Mouse (Mus musculus) kidney, postnatal 4 days (tissue): ENCODE results near the gene Gm10719.
"Not testable (repeated sequence)": the region's sequence is repeated elsewhere in the genome, so short reads cannot be mapped to it uniquely, and the experiment has no call there.

Source experiments
- DNase-seq, 2 experiments: peaks; one replicate each; pipeline ENCODE4 v3.0.0; 2021; ENCODE audit warnings: mixed read lengths in 2 of 2

Gm10719 gene

DNA sequence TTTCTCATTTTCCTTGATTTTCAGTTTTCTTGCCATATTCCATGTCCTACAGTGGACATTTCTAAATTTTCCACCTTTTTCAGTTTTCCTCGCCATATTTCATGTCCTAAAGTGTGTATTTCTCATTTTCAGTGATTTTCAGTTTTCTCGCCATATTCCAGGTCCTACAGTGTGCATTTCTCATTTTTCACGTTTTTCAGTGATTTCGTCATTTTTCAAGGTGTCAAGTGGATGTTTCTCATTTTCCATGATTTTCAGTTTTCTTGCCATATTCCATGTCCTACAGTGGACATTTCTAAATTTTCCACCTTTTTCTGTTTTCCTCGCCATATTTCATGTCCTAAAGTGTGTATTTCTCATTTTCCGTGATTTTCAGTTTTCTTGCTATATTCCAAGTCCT is 8.4 kb downstream of the Gm10719 start:
- peak; percentile 52 to 58 for DNase-seq

DNA sequence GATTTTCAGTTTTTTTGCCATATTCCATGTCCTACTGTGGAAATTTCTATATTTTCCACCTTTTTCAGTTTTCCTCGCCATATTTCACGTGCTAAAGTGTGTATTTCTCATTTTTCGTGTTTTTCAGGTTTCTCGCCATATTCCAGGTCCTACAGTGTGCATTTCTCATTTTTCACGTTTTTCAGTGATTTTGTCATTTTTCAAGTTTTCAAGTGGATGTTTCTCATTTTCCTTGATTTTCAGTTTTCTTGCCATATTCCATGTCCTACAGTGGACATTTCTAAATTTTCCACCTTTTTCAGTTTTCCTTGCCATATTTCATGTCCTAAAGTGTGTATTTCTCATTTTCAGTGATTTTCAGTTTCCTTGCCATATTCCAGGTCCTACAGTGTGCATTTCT is 8.9 kb downstream of the Gm10719 start:
- DNase-seq: peak in 1 of 2 experiments; percentile 6

DNA sequence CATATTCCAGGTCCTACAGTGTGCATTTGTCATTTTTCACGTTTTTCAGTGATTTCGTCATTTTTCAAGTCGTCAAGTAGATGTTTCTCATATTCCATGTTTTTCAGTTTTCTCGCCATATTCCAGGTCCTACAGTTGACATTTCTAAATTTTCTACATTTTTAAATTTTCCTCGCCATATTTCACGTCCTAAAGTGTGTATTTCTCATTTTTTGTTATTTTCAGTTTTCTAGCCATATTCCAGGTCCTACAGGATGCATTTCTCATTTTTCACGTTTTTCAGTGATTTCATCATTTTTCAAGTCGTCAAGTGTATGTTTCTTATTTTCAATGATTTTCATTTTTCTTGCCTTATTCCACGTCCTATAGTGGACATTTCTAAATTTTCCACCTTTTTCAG is 9.5 kb downstream of the Gm10719 start:
- peak in 1 of 2 experiments; percentile 18 for DNase-seq

DNA sequence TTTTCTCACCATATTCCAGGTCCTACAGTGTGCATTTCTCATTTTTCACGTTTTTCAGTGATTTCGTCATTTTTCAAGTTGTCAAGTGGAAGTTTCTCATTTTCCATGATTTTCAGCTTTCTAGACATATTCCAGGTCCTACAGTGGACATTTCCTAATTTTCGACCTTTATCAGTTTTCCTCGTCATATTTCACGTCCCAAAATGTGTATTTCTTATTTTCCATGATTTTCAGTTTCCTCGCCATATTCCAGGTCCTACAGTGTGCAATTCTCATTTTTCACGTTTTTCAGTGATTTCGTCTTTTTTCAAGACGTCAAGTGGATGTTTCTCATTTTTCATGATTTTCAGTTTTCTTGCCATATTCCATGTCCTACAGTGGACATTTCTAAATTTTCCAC is 10.0 kb downstream of the Gm10719 start:
- not testable (repeated sequence) for DNase-seq

DNA sequence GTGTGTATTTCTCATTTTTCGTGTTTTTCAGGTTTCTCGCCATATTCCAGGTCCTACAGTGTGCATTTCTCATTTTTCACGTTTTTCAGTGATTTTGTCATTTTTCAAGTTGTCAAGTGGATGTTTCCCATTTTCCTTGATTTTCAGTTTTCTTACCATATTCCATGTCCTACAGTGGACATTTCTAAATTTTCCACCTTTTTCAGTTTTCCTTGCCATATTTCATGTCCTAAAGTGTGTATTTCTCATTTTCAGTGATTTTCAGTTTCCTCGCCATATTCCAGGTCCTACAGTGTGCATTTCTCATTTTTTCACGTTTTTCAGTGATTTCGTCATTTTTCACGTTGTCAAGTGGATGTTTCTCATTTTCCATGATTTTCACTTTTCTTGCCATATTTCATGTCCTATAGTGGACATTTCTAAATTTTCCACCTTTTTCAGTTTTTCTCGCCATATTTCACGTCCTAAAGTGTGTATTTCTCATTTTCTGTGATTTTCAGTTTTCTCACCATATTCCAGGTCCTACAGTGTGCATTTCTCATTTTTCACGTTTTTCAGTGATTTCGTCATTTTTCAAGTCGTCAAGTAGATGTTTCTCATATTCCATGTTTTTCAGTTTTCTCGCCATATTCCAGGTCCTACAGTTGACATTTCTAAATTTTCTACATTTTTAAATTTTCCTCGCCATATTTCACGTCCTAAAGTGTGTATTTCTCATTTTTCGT is 12.2 kb downstream of the Gm10719 start:
- peak; percentile 1 to 38 for DNase-seq

DNA sequence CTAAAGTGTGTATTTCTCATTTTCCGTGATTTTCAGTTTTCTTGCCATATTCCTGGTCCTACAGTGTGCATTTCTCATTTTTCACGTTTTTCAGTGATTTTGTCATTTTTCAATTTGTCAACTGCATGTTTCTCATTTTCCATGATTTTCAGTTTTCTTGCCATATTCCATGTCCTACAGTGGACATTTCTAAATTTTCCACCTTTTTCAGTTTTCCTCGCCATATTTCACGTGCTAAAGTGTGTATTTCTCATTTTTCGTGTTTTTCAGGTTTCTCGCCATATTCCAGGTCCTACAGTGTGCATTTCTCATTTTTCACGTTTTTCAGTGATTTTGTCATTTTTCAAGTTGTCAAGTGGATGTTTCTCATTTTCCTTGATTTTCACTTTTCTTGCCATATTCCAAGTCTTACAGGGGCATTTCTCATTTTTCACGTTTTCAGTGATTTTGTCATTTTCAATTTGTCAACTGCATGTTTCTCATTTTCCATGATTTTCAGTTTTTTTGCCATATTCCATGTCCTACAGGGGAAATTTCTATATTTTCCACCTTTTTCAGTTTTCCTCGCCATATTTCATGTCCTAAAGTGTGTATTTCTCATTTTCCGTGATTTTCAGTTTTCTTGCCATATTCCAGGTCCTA is 13.6 kb downstream of the Gm10719 start:
- peak in 1 of 2 experiments; percentile 4 for DNase-seq

DNA sequence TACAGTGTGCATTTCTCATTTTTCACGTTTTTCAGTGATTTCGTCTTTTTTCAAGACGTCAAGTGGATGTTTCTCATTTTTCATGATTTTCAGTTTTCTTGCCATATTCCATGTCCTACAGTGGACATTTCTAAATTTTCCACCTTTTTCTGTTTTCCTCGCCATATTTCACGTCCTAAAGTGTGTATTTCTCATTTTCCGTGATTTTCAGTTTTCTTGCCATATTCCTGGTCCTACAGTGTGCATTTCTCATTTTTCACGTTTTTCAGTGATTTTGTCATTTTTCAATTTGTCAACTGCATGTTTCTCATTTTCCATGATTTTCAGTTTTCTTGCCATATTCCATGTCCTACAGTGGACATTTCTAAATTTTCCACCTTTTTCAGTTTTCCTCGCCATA is 17.1 kb downstream of the Gm10719 start, which contains the start of gene Gm17535:
Gene Gm17535, plus strand, starts transcription at position 301 of the 400 bp plus-strand sequence.
- DNase-seq: not testable (repeated sequence)

DNA sequence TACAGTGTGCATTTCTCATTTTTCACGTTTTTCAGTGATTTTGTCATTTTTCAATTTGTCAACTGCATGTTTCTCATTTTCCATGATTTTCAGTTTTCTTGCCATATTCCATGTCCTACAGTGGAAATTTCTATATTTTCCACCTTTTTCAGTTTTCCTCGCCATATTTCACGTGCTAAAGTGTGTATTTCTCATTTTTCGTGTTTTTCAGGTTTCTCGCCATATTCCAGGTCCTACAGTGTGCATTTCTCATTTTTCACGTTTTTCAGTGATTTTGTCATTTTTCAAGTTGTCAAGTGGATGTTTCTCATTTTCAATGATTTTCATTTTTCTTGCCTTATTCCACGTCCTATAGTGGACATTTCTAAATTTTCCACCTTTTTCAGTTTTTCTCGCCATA is 19.4 kb downstream of the Gm10719 start, which contains the start of gene Gm10715:
Gene Gm10715, plus strand, starts transcription at position 301 of the 400 bp plus-strand sequence.
- DNase-seq: not testable (repeated sequence)

DNA sequence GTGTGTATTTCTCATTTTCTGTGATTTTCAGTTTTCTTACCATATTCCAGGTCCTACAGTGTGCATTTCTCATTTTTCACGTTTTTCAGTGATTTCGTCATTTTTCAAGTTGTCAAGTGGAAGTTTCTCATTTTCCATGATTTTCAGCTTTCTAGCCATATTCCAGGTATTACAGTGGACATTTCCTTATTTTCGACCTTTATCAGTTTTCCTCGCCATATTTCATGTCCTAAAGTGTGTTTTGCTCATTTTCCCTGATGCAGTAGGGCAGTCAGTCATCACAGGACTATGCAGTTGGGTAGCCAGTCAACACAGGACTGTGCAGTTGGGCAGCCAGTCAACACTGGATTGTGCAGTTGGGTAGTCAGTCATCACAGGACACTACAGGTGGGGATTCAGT is 21.0 kb downstream of the Gm10719 start:
- DNase-seq: not testable (repeated sequence)
